Mouse (Mus musculus) embryonic facial prominence, embryonic 11.5 days (tissue): ENCODE results near the gene Usp8. TPM values are rescaled to one million over a fixed set of nuclear protein-coding genes. Genes with fewer than 3 reads are reported as not detected.

Experiments
- ATAC-seq: fragments of 200-750 bp; cut with Nextera tagmentation; replicated peaks from 2 replicates; pipeline ENCODE4 v1.8.0; 2017; ENCODE audit warnings: low read depth; ENCODE audit not compliant: insufficient number of reproducible peaks, low FRiP score, low TSS enrichment
- DNase-seq: peaks from one replicate; pipeline ENCODE4 v3.0.0-alpha.2; 2015; ENCODE audit warnings: low spot score
- H3K27ac ChIP-seq: fragments of 300-500 bp; sonication (generic); replicated peaks from 2 replicates; pipeline ENCODE4 v1.5.1; 2014; ENCODE audit warnings: mild to moderate bottlenecking, low read depth, low read length, control low read depth
- H3K27me3 ChIP-seq: fragments of 300-500 bp; sonication (generic); 2 replicates; pipeline ENCODE4 v1.6.1; 2014; ENCODE audit warnings: mild to moderate bottlenecking, low read length, moderate library complexity, mixed read lengths; ENCODE audit not compliant: control insufficient read depth, insufficient read depth
- H3K36me3 ChIP-seq: fragments of 300-500 bp; sonication (generic); replicated peaks from 2 replicates; pipeline ENCODE4 v1.6.1; 2014; ENCODE audit warnings: low read depth, mild to moderate bottlenecking, low read length, moderate library complexity, mixed read lengths; ENCODE audit not compliant: control insufficient read depth, insufficient read depth
- H3K4me1 ChIP-seq: fragments of 300-500 bp; sonication (generic); 2 replicates; pipeline ENCODE4 v1.6.1; 2014; ENCODE audit warnings: low read length, mixed read lengths; ENCODE audit not compliant: control insufficient read depth, insufficient read depth
- H3K4me2 ChIP-seq: fragments of 300-500 bp; sonication (generic); 2 replicates; pipeline ENCODE4 v1.6.1; 2014; ENCODE audit warnings: low read depth, mild to moderate bottlenecking, control low read depth, low read length, moderate library complexity
- H3K4me3 ChIP-seq: fragments of 300-500 bp; sonication (generic); 2 replicates; pipeline ENCODE4 v1.5.1; 2014; ENCODE audit warnings: low read depth, low read length, control low read depth
- H3K9ac ChIP-seq: fragments of 300-500 bp; sonication (generic); replicated peaks from 2 replicates; pipeline ENCODE4 v1.6.1; 2014; ENCODE audit warnings: mild to moderate bottlenecking, control low read depth, low read length
- H3K9me3 ChIP-seq: fragments of 300-500 bp; sonication (generic); replicated peaks from 2 replicates; pipeline ENCODE4 v1.6.1; 2016; ENCODE audit warnings: mild to moderate bottlenecking, low read length, inconsistent platforms, mixed read lengths; ENCODE audit not compliant: control insufficient read depth
- WGBS: fragments of 180-500 bp; shearing (Covaris S2); extraction: QIAGEN DNeasy Blood & Tissue Kit; methylation state at CpG from one replicate; pipeline ENCODE4 v1.1.7; 2014; 5-methylcytosine and 5-hydroxymethylcytosine counted together
- polyA plus RNA-seq: library from polyadenylated mRNA; unstranded; fragments of >200 nt; fragmentation: Nextera tagmentation; extraction: Ambion mirVana; gene quantifications from 2 replicates; pipeline ENCODE4 v1.2.1, GENCODE M21; 2014

Gene Usp8
- polyA plus RNA-seq, 1 experiment from 2014 or later = 52.5 TPM

DNA sequence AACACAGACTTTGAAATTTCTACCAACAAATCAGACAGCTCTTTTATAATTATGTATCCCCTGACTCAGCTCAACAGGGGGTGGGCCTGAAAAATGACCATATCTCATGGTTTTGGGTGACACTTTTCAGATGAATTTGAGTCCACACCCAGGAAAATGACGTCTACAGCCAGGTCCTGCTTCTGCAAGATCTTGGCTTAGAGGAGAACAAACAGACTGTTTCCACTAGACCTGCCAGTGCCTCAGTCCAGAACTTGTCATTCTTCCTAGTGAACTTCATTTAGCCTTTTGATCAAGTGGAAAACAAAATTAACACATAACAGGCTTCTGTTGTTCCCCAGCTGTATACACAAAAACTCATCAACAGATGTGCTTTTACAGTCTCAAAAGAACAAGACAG, 69.3 kb downstream of the Usp8 start:
- DNase-seq (no peak), ATAC-seq (no peak)
- H3K4me3 ChIP-seq = no peak overlapping the region
- H3K4me1 ChIP-seq = no peaks in the 10 kb centered on the region
- H3K27me3 ChIP-seq = no peaks in the 10 kb centered on the region
- no peak overlapping the region for H3K27ac ChIP-seq
- no peaks in the 10 kb centered on the region for H3K9me3 ChIP-seq
- no peak overlapping the region for H3K9ac ChIP-seq
- H3K36me3 ChIP-seq = no peaks in the 10 kb centered on the region
- WGBS = 56% methylated on average over 1 of the region's 1 CpGs
- H3K4me2 ChIP-seq = no peak overlapping the region

DNA sequence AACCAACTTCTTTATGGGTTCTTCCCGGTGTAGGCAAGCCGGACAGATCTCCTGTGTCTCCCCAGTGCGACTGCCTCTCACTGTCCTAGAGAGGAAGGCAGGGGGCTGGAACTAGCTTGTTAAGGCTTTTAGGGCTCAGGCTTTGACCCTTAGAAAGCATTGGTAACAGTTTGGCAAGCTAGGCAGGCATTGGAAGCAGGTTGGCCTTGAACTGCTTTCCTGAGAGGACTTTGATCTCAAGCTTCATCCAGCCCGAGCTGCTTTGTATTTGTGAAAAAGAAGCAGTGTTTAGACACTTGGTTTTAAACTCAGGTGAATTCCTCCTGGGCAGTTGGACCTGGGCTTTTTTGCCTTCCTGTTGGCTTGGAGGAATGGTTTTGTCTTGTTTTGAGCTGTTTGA, 71.7 kb downstream of the Usp8 start:
- no peaks in the 10 kb centered on the region for H3K4me1 ChIP-seq
- DNase-seq (no peak), ATAC-seq (no peak)
- H3K9ac ChIP-seq = no peak overlapping the region
- no peak overlapping the region for H3K27ac ChIP-seq
- no peaks in the 10 kb centered on the region for H3K9me3 ChIP-seq
- H3K27me3 ChIP-seq = no peaks in the 10 kb centered on the region
- H3K36me3 ChIP-seq = no peaks in the 10 kb centered on the region
- no peak overlapping the region for H3K4me3 ChIP-seq
- H3K4me2 ChIP-seq = no peak overlapping the region
- WGBS = 82% methylated on average over 4 of the region's 4 CpGs

- H3K27ac ChIP-seq = no peak overlapping the region
- no peak for ATAC-seq
- 85% methylated on average over 10 of the region's 10 CpGs for WGBS
Measured at GRCm38 (mm10) chr2:126780286-126780685, 73.2 kb downstream of the Usp8 start.

GRCm38 (mm10) chr2:126781478-126781877, 74.3 kb downstream of the Usp8 start:
- no peaks in the 10 kb centered on the region for H3K27me3 ChIP-seq
- no peak for ATAC-seq
- no peak for DNase-seq
- H3K9me3 ChIP-seq = no peaks in the 10 kb centered on the region
- H3K9ac ChIP-seq = no peak overlapping the region
- 90% methylated on average over 1 of the region's 1 CpGs for WGBS
- no peaks in the 10 kb centered on the region for H3K36me3 ChIP-seq
- H3K4me3 ChIP-seq = no peak overlapping the region
- no peak overlapping the region for H3K27ac ChIP-seq
- H3K4me1 ChIP-seq = no peaks in the 10 kb centered on the region
- H3K4me2 ChIP-seq = no peak overlapping the region

More at GRCm38 (mm10) chr2:126780286-126780685, 73.2 kb downstream of the Usp8 start:
- Histone ChIP-seq H3K4me3 (no peak overlapping the region), H3K36me3 (no peaks in the 10 kb centered on the region), H3K27me3 (no peaks in the 10 kb centered on the region), H3K4me2 (no peak overlapping the region), H3K9me3 (no peaks in the 10 kb centered on the region), H3K9ac (no peak overlapping the region), H3K4me1 (no peaks in the 10 kb centered on the region)
- no peak for DNase-seq

- Histone ChIP-seq H3K9ac (no peak overlapping the region), H3K4me2 (no peak overlapping the region), H3K36me3 (no peaks in the 10 kb centered on the region), H3K27me3 (no peaks in the 10 kb centered on the region), H3K27ac (no peak overlapping the region), H3K4me3 (no peak overlapping the region), H3K9me3 (no peaks in the 10 kb centered on the region), H3K4me1 (no peaks in the 10 kb centered on the region)
- 85% methylated on average over 3 of the region's 3 CpGs for WGBS
- DNase-seq (peak; percentile 25), ATAC-seq (no peak)
Measured at GRCm38 (mm10) chr2:126782433-126782832, 75.3 kb downstream of the Usp8 start.

DNA sequence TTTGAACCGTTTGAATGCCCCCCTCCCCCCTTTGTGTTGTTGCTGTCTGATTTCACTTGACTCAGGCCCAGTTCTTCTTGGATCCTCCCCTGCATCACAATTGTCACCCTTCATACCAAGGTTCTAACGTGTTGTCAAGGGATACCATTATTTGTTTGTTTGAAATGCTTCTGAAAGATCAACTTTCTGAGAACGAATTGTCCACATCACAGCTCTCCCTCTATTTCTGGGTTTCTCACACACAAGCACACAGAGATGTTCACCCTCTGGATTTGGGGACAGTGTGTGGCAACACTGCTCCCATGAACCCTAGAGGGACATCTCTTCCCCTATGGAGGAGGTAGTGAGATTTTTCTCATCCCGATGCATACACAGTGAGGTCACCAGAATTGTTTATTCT, 76.2 kb downstream of the Usp8 start, which contains the start of gene Usp50:
TSS of gene Usp50 (minus strand) at position 101 of the 400 bp plus-strand sequence.
- Histone ChIP-seq H3K4me2 (no peak within 1 kb of the TSS), H3K4me1 (no peaks in the 10 kb centered on the region), H3K36me3 (no peaks in the 10 kb centered on the region), H3K4me3 (no peak within 1 kb of the TSS), H3K9me3 (no peaks in the 10 kb centered on the region), H3K9ac (no peak within 1 kb of the TSS), H3K27ac (no peak within 1 kb of the TSS), H3K27me3 (no peaks in the 10 kb centered on the region)
- DNase-seq = no peak
- no peak for ATAC-seq
- WGBS = 70% methylated on average over 4 of the region's 4 CpGs

GRCm38 (mm10) chr2:126787721-126788342, 80.7 kb downstream of the Usp8 start:
- ATAC-seq = 0 out of 2 replicates have a peak, but pooled peaks have one; percentile 44
- Histone ChIP-seq H3K9ac (no peak overlapping the region; the same call in 1 of the 2 replicates), H3K36me3 (peaks cover 5% of the 10 kb centered on the region), H3K4me2 (no peak overlapping the region), H3K4me1 (no peaks in the 10 kb centered on the region), H3K27me3 (no peaks in the 10 kb centered on the region), H3K4me3 (no peak overlapping the region), H3K27ac (no peak overlapping the region), H3K9me3 (no peaks in the 10 kb centered on the region)
- 53% methylated on average over 9 of the region's 9 CpGs for WGBS
- DNase-seq = peak; percentile 17

GRCm38 (mm10) chr2:126792611-126793010, 85.5 kb downstream of the Usp8 start:
- ATAC-seq = no peak
- no peak overlapping the region for H3K4me3 ChIP-seq
- H3K4me2 ChIP-seq = no peak overlapping the region
- DNase-seq = no peak
- H3K4me1 ChIP-seq = no peaks in the 10 kb centered on the region
- H3K9me3 ChIP-seq = no peaks in the 10 kb centered on the region
- H3K9ac ChIP-seq = no peak overlapping the region
- peaks cover 5% of the 10 kb centered on the region for H3K36me3 ChIP-seq
- H3K27me3 ChIP-seq = no peaks in the 10 kb centered on the region
- no peak overlapping the region for H3K27ac ChIP-seq
- WGBS = 80% methylated on average over 5 of the region's 5 CpGs
